Mouse (Mus musculus): ENCODE measurements at regions not wholly inside any gene's neighbourhood (a gene's known extent, or its start where the extent isn't known, plus 50 kb on each side); places are given as distances from the start of the nearest gene placed in this dataset.
A peak's percentile ranks its signal among the peaks of the same experiment; 100 is the strongest.

DNA sequence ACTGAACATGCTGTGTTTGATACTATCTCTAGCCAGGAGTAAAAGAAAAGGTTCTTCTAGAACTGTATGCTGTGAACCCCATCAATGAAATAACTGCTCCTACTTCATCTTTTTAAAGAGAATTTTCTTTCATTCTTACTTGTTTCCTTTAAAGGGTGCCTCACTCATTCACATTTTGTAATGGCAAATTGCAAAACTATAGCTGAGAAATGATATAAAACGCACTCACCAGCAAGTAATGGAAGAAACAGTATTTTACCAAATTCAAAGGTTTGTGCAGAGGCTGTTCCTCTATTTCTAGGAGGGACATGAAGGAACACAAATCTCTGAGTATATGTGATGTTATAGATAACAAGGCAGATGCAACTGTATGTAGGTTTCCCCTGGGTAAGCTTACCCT, 183.4 kb downstream of the Gm11146 start:
- Histone ChIP-seq H3K36me3 (ENCODE audit: control insufficient read depth, insufficient read depth, low read length) (no peaks in the 10 kb centered on the region), H3K9ac (replicated peaks; ENCODE audit: low read depth, low read length) (peak overlapping the region; percentile 90), H3K4me2 (ENCODE audit: low read depth, low read length) (peak overlapping the region; percentile 80), H3K27ac (ENCODE audit: low read depth, low read length) (peak overlapping the region; percentile 98), H3K4me3 (ENCODE audit: low read depth, low read length) (peak overlapping the region; percentile 61), H3K4me1 (ENCODE audit: control insufficient read depth, insufficient read depth, low read length) (no peaks in the 10 kb centered on the region), H3K27me3 (ENCODE audit: control insufficient read depth, insufficient read depth, low read length) (no peaks in the 10 kb centered on the region), H3K9me3 (ENCODE audit: control insufficient read depth, low read length) (no peaks in the 10 kb centered on the region)
- ATAC-seq (ENCODE audit: low read depth): no peak
- whole genome bisulfite sequencing: 27% methylated on average over 1 of the region's 1 CpGs

- 1% methylated on average over 3 of the region's 3 CpGs for WGBS
- Histone ChIP-seq H3K4me1 (ENCODE audit: control insufficient read depth, insufficient read depth, low read length) (no peaks in the 10 kb centered on the region), H3K36me3 (ENCODE audit: control insufficient read depth, insufficient read depth, low read length) (no peaks in the 10 kb centered on the region), H3K4me3 (ENCODE audit: low read depth, low read length) (peak overlapping the region; percentile 61), H3K9ac (replicated peaks; ENCODE audit: low read depth, low read length) (peak overlapping the region; percentile 90), H3K4me2 (ENCODE audit: low read depth, low read length) (peak overlapping the region; percentile 80), H3K27me3 (ENCODE audit: control insufficient read depth, insufficient read depth, low read length) (no peaks in the 10 kb centered on the region), H3K9me3 (ENCODE audit: control insufficient read depth, low read length) (no peaks in the 10 kb centered on the region), H3K27ac (ENCODE audit: low read depth, low read length) (peak overlapping the region; percentile 98)
- ATAC-seq (ENCODE audit: low read depth): peak; percentile 61
These were observed 184.1 kb downstream of the Gm11146 start for GRCm38 (mm10) chr16:77417791-77418190.

DNA sequence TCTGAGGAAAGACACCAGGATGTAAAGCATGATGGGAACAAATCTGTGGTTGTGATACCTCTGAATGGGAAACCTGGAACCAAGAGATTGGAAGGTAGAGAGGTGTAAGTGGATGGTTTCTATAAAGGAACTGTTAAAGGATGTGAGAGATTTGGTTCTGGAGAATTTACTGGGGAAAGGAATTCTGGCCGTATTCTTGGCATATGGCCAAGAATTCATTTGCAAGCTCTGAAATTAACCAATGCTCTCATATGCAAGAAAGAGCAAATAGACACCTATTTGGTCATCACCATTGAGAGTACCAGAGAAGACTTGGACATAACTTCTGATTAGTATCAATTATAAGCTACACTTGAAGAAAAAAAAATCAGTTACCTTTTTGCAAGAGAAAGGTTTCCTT, 187.3 kb downstream of the Gm11146 start:
- Histone ChIP-seq H3K4me1 (ENCODE audit: control insufficient read depth, insufficient read depth, low read length) (no peaks in the 10 kb centered on the region), H3K27ac (ENCODE audit: low read depth, low read length) (no peak overlapping the region; the same call in 1 of the 2 replicates), H3K36me3 (ENCODE audit: control insufficient read depth, insufficient read depth, low read length) (no peaks in the 10 kb centered on the region), H3K4me3 (ENCODE audit: low read depth, low read length) (no peak overlapping the region), H3K9me3 (ENCODE audit: control insufficient read depth, low read length) (no peaks in the 10 kb centered on the region), H3K9ac (replicated peaks; ENCODE audit: low read depth, low read length) (no peak overlapping the region), H3K4me2 (ENCODE audit: low read depth, low read length) (no peak overlapping the region), H3K27me3 (ENCODE audit: control insufficient read depth, insufficient read depth, low read length) (no peaks in the 10 kb centered on the region)
- WGBS: 30% methylated on average over 1 of the region's 1 CpGs
- ATAC-seq (ENCODE audit: low read depth): no peak

DNA sequence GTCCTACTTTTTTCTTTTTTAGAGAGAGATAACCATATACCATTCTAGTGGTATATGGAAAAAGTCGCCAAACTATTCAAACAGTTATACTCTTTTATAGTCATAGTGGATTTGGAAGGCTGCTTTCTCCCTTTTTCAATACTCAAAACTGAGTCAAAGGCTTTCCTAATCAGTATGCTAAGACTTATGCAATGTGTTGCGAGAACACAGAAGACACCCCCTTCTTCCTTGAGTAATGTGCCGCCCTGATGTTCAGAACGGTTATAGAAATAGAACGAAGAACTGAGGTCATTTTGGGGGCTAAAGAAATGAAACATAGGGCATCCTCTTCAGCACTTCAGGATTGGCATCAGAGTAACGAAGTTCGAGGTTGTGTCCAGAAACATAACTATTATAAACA, 192.7 kb downstream of the Gm11146 start:
- Histone ChIP-seq H3K27me3 (ENCODE audit: control insufficient read depth, insufficient read depth, low read length) (no peaks in the 10 kb centered on the region), H3K4me1 (ENCODE audit: control insufficient read depth, insufficient read depth, low read length) (peaks cover 18% of the 10 kb centered on the region), H3K36me3 (ENCODE audit: control insufficient read depth, insufficient read depth, low read length) (no peaks in the 10 kb centered on the region), H3K4me2 (ENCODE audit: low read depth, low read length) (no peak overlapping the region), H3K9me3 (ENCODE audit: control insufficient read depth, low read length) (no peaks in the 10 kb centered on the region), H3K9ac (replicated peaks; ENCODE audit: low read depth, low read length) (no peak overlapping the region), H3K27ac (ENCODE audit: low read depth, low read length) (no peak overlapping the region), H3K4me3 (ENCODE audit: low read depth, low read length) (no peak overlapping the region)
- WGBS: 74% methylated on average over 7 of the region's 7 CpGs
- no peak for ATAC-seq (ENCODE audit: low read depth)

- H3K4me3 ChIP-seq (ENCODE audit: low read depth, low read length): no peak overlapping the region
- no peaks in the 10 kb centered on the region for H3K27me3 ChIP-seq (ENCODE audit: control insufficient read depth, insufficient read depth, low read length)
- no peak overlapping the region; the same call in 1 of the 2 replicates for H3K27ac ChIP-seq (ENCODE audit: low read depth, low read length)
- no peaks in the 10 kb centered on the region for H3K9me3 ChIP-seq (ENCODE audit: control insufficient read depth, low read length)
- ATAC-seq (ENCODE audit: low read depth): no peak
- no peaks in the 10 kb centered on the region for H3K36me3 ChIP-seq (ENCODE audit: control insufficient read depth, insufficient read depth, low read length)
- WGBS: 21% methylated on average over 5 of the region's 5 CpGs
- H3K4me1 ChIP-seq (ENCODE audit: control insufficient read depth, insufficient read depth, low read length): peaks cover 28% of the 10 kb centered on the region
- no peak overlapping the region for H3K4me2 ChIP-seq (ENCODE audit: low read depth, low read length)
- H3K9ac ChIP-seq (replicated peaks; ENCODE audit: low read depth, low read length): no peak overlapping the region
These were observed 194.9 kb downstream of the Gm11146 start for GRCm38 (mm10) chr16:77406999-77407398.

- Histone ChIP-seq H3K4me1 (ENCODE audit: control insufficient read depth, insufficient read depth, low read length) (peaks cover 36% of the 10 kb centered on the region), H3K9me3 (ENCODE audit: control insufficient read depth, low read length) (no peaks in the 10 kb centered on the region), H3K4me2 (ENCODE audit: low read depth, low read length) (peak overlapping the region; percentile 46), H3K36me3 (ENCODE audit: control insufficient read depth, insufficient read depth, low read length) (no peaks in the 10 kb centered on the region), H3K27me3 (ENCODE audit: control insufficient read depth, insufficient read depth, low read length) (no peaks in the 10 kb centered on the region), H3K9ac (replicated peaks; ENCODE audit: low read depth, low read length) (no peak overlapping the region; the same call in 1 of the 2 replicates), H3K27ac (ENCODE audit: low read depth, low read length) (peak overlapping the region; percentile 84), H3K4me3 (ENCODE audit: low read depth, low read length) (no peak overlapping the region)
- ATAC-seq (ENCODE audit: low read depth): peak; percentile 69
- 13% methylated on average over 6 of the region's 6 CpGs for WGBS
These were observed 196.0 kb downstream of the Gm11146 start for GRCm38 (mm10) chr16:77405859-77406258.

GRCm38 (mm10) chr16:77405181-77405818, 196.6 kb downstream of the Gm11146 start:
- H3K4me3 ChIP-seq (ENCODE audit: low read depth, low read length): no peak overlapping the region
- no peaks in the 10 kb centered on the region for H3K27me3 ChIP-seq (ENCODE audit: control insufficient read depth, insufficient read depth, low read length)
- 16% methylated on average over 8 of the region's 8 CpGs for WGBS
- 0 out of 2 replicates have a peak overlapping the region, but pooled peaks have one; percentile 3 for H3K9ac ChIP-seq (replicated peaks; ENCODE audit: low read depth, low read length)
- no peaks in the 10 kb centered on the region for H3K9me3 ChIP-seq (ENCODE audit: control insufficient read depth, low read length)
- H3K4me1 ChIP-seq (ENCODE audit: control insufficient read depth, insufficient read depth, low read length): peaks cover 40% of the 10 kb centered on the region
- peak overlapping the region; percentile 46 for H3K4me2 ChIP-seq (ENCODE audit: low read depth, low read length)
- no peaks in the 10 kb centered on the region for H3K36me3 ChIP-seq (ENCODE audit: control insufficient read depth, insufficient read depth, low read length)
- peak; percentile 41 for ATAC-seq (ENCODE audit: low read depth)
- H3K27ac ChIP-seq (ENCODE audit: low read depth, low read length): peak overlapping the region; percentile 84

- H3K36me3 ChIP-seq (ENCODE audit: control insufficient read depth, insufficient read depth, low read length): no peaks in the 10 kb centered on the region
- peak overlapping the region; percentile 55; the same call in 1 of the 2 replicates for H3K27ac ChIP-seq (ENCODE audit: low read depth, low read length)
- peak overlapping the region; percentile 23; the same call in 1 of the 2 replicates for H3K4me2 ChIP-seq (ENCODE audit: low read depth, low read length)
- whole genome bisulfite sequencing: 31% methylated on average over 7 of the region's 7 CpGs
- ATAC-seq (ENCODE audit: low read depth): no peak
- no peak overlapping the region for H3K9ac ChIP-seq (replicated peaks; ENCODE audit: low read depth, low read length)
- no peaks in the 10 kb centered on the region for H3K27me3 ChIP-seq (ENCODE audit: control insufficient read depth, insufficient read depth, low read length)
- H3K4me3 ChIP-seq (ENCODE audit: low read depth, low read length): no peak overlapping the region
- peaks cover 43% of the 10 kb centered on the region for H3K4me1 ChIP-seq (ENCODE audit: control insufficient read depth, insufficient read depth, low read length)
- H3K9me3 ChIP-seq (ENCODE audit: control insufficient read depth, low read length): no peaks in the 10 kb centered on the region
These were observed 199.1 kb downstream of the Gm11146 start for GRCm38 (mm10) chr16:77402711-77403280.

- peak overlapping the region; percentile 16; the same call in 1 of the 2 replicates for H3K4me3 ChIP-seq (ENCODE audit: low read depth, low read length)
- peak overlapping the region; percentile 85 for H3K27ac ChIP-seq (ENCODE audit: low read depth, low read length)
- ATAC-seq (ENCODE audit: low read depth): no peak
- WGBS: 20% methylated on average over 4 of the region's 4 CpGs
- no peaks in the 10 kb centered on the region for H3K9me3 ChIP-seq (ENCODE audit: control insufficient read depth, low read length)
- no peaks in the 10 kb centered on the region for H3K36me3 ChIP-seq (ENCODE audit: control insufficient read depth, insufficient read depth, low read length)
- H3K27me3 ChIP-seq (ENCODE audit: control insufficient read depth, insufficient read depth, low read length): no peaks in the 10 kb centered on the region
- H3K9ac ChIP-seq (replicated peaks; ENCODE audit: low read depth, low read length): peak overlapping the region; percentile 50
- H3K4me2 ChIP-seq (ENCODE audit: low read depth, low read length): peak overlapping the region; percentile 50
- H3K4me1 ChIP-seq (ENCODE audit: control insufficient read depth, insufficient read depth, low read length): peaks cover 43% of the 10 kb centered on the region
These were observed 200.5 kb downstream of the Gm11146 start for GRCm38 (mm10) chr16:77401185-77401943.
